Mouse (Mus musculus): ENCODE results near the gene Dclk2.

Dclk2 gene

GRCm38 (mm10) chr3:86920343-86921083, at the start of gene Dclk2:
Dclk2 (minus strand) TSS chr3:86920852.
- DNase-seq, result peak; percentile 87

GRCm38 (mm10) chr3:86962665-86963435, 42.2 kb upstream of the Dclk2 start:
- DNase-seq, result peak; percentile 34

GRCm38 (mm10) chr3:86961395-86961669, 40.7 kb upstream of the Dclk2 start:
- no peak for DNase-seq

- no peak for DNase-seq
Measured at GRCm38 (mm10) chr3:86960656-86961394, 40.2 kb upstream of the Dclk2 start.

- no peak for DNase-seq
Measured at GRCm38 (mm10) chr3:86959088-86959487, 38.4 kb upstream of the Dclk2 start.

GRCm38 (mm10) chr3:86955376-86955775, 34.7 kb upstream of the Dclk2 start:
- no peak for DNase-seq

GRCm38 (mm10) chr3:86954521-86954920, 33.9 kb upstream of the Dclk2 start:
- no peak for DNase-seq

- DNase-seq, result no peak
Measured at GRCm38 (mm10) chr3:86953819-86954218, 33.2 kb upstream of the Dclk2 start.

- no peak for DNase-seq
Measured at GRCm38 (mm10) chr3:86950652-86951051, 30.0 kb upstream of the Dclk2 start.

- DNase-seq, result no peak
Measured at GRCm38 (mm10) chr3:86936254-86936836, 15.7 kb upstream of the Dclk2 start.

GRCm38 (mm10) chr3:86933446-86933845, 12.8 kb upstream of the Dclk2 start:
- no peak for DNase-seq

- no peak for DNase-seq
Measured at GRCm38 (mm10) chr3:86923686-86924085, 3.0 kb upstream of the Dclk2 start.

- peak; percentile 51 for DNase-seq
Measured at GRCm38 (mm10) chr3:86921181-86921975, 726 bp upstream of the Dclk2 start.

- DNase-seq, result peak; percentile 66
Measured at GRCm38 (mm10) chr3:86919641-86920342, 860 bp downstream of the Dclk2 start.

- DNase-seq, result no peak
Measured at GRCm38 (mm10) chr3:86917048-86917447, 3.6 kb downstream of the Dclk2 start.

- no peak for DNase-seq
Measured at GRCm38 (mm10) chr3:86916626-86917025, 4.0 kb downstream of the Dclk2 start.

- DNase-seq, result no peak
Measured at GRCm38 (mm10) chr3:86915291-86915690, 5.4 kb downstream of the Dclk2 start.

GRCm38 (mm10) chr3:86914316-86914715, 6.3 kb downstream of the Dclk2 start:
- DNase-seq, result no peak

GRCm38 (mm10) chr3:86898366-86898765, 22.3 kb downstream of the Dclk2 start:
- DNase-seq, result no peak

- DNase-seq, result peak; percentile 28
Measured at GRCm38 (mm10) chr3:86897551-86897950, 23.1 kb downstream of the Dclk2 start.

GRCm38 (mm10) chr3:86897066-86897465, 23.6 kb downstream of the Dclk2 start:
- no peak for DNase-seq

GRCm38 (mm10) chr3:86894491-86894890, 26.2 kb downstream of the Dclk2 start:
- DNase-seq, result no peak
